Mouse (Mus musculus): ENCODE measurements at regions not wholly inside any gene's neighbourhood (a gene's known extent, or its start where the extent isn't known, plus 50 kb on each side); places are given as distances from the start of the nearest gene placed in this dataset.

DNA sequence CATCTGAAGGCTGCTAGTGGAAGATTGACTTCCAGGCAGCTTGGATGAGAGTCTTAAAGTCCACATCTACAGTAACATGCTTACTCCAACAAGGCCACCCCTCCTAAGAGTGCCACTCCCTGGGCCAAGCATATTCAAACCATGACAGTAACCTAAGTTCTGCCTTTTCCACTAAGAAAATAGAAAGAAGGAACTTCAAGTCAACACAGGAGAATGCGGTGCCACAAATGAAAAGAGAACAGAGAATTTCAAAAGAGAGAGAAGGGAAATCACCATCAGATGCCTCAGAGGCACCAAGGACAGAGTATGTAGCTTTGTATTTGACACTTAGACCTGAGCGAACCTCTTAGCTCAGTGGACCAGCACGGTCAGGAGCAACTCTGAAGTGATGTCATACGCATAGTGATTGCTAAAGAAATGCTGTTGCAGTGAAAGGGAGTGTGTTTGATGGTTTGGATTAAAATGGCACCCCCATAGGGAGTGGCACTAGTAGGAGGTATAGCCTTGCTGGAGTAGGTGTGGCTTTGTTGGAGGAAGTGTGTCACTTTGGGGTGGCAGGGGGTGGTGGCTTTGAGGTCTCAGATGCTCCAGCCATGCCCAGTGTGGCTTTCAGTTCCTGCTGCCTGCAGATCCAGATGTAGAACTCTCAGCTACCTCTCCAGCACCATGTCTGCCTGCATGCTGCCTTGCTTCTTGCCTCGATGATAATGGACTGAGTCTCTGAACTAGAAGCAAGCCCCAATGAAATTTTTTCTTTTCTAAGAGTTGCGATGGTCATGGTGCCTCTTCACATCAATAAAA lies 77.1 kb upstream of the Cnot2 start:
- DNase-seq (ENCODE audit: low spot score) (no peak), ATAC-seq (ENCODE audit: insufficient number of reproducible peaks, low FRiP score, low TSS enrichment, low read depth) (no peak)
- Histone ChIP-seq H3K4me3 (ENCODE audit: low read depth, low read length) (no peak overlapping the region), H3K9ac (ENCODE audit: low read length) (no peak overlapping the region), H3K36me3 (ENCODE audit: control insufficient read depth, insufficient read depth, low read length) (no peaks in the 10 kb centered on the region), H3K4me1 (ENCODE audit: control insufficient read depth, insufficient read depth, low read length) (no peaks in the 10 kb centered on the region), H3K9me3 (ENCODE audit: control insufficient read depth, low read length) (no peaks in the 10 kb centered on the region; the same call in 1 of the 2 replicates), H3K27me3 (ENCODE audit: control insufficient read depth, insufficient read depth, low read length) (no peaks in the 10 kb centered on the region), H3K4me2 (ENCODE audit: low read depth, severe bottlenecking) (no peak overlapping the region), H3K27ac (replicated peaks; ENCODE audit: low read depth, low read length) (no peak overlapping the region)
- WGBS = 95% methylated on average over 6 of the region's 6 CpGs

- H3K4me2 ChIP-seq (ENCODE audit: low read depth, severe bottlenecking) = no peak overlapping the region
- no peaks in the 10 kb centered on the region for H3K4me1 ChIP-seq (ENCODE audit: control insufficient read depth, insufficient read depth, low read length)
- H3K27ac ChIP-seq (replicated peaks; ENCODE audit: low read depth, low read length) = no peak overlapping the region
- no peaks in the 10 kb centered on the region for H3K27me3 ChIP-seq (ENCODE audit: control insufficient read depth, insufficient read depth, low read length)
- H3K36me3 ChIP-seq (ENCODE audit: control insufficient read depth, insufficient read depth, low read length) = no peaks in the 10 kb centered on the region
- no peaks in the 10 kb centered on the region; the same call in 1 of the 2 replicates for H3K9me3 ChIP-seq (ENCODE audit: control insufficient read depth, low read length)
- no peak overlapping the region for H3K4me3 ChIP-seq (ENCODE audit: low read depth, low read length)
- ATAC-seq (ENCODE audit: insufficient number of reproducible peaks, low FRiP score, low TSS enrichment, low read depth) = no peak
- WGBS = 81% methylated on average over 7 of the region's 7 CpGs
- no peak overlapping the region for H3K9ac ChIP-seq (ENCODE audit: low read length)
- DNase-seq (ENCODE audit: low spot score) = no peak
These were observed 74.6 kb upstream of the Cnot2 start for GRCm38 (mm10) chr10:116655891-116656290.

- DNase-seq (ENCODE audit: low spot score) = no peak
- Histone ChIP-seq H3K27me3 (ENCODE audit: control insufficient read depth, insufficient read depth, low read length) (no peaks in the 10 kb centered on the region), H3K4me1 (ENCODE audit: control insufficient read depth, insufficient read depth, low read length) (no peaks in the 10 kb centered on the region), H3K4me3 (ENCODE audit: low read depth, low read length) (no peak overlapping the region), H3K4me2 (ENCODE audit: low read depth, severe bottlenecking) (no peak overlapping the region), H3K36me3 (ENCODE audit: control insufficient read depth, insufficient read depth, low read length) (no peaks in the 10 kb centered on the region), H3K9ac (ENCODE audit: low read length) (no peak overlapping the region), H3K9me3 (ENCODE audit: control insufficient read depth, low read length) (no peaks in the 10 kb centered on the region; the same call in 1 of the 2 replicates), H3K27ac (replicated peaks; ENCODE audit: low read depth, low read length) (no peak overlapping the region)
- no peak for ATAC-seq (ENCODE audit: insufficient number of reproducible peaks, low FRiP score, low TSS enrichment, low read depth)
- WGBS = 83% methylated on average over 6 of the region's 6 CpGs
These were observed 73.9 kb upstream of the Cnot2 start for GRCm38 (mm10) chr10:116655018-116655807.

- H3K9me3 ChIP-seq (ENCODE audit: control insufficient read depth, low read length) = no peaks in the 10 kb centered on the region; the same call in 1 of the 2 replicates
- no peaks in the 10 kb centered on the region for H3K27me3 ChIP-seq (ENCODE audit: control insufficient read depth, insufficient read depth, low read length)
- H3K4me1 ChIP-seq (ENCODE audit: control insufficient read depth, insufficient read depth, low read length) = no peaks in the 10 kb centered on the region
- 90% methylated on average over 14 of the region's 14 CpGs for WGBS
- no peak for ATAC-seq (ENCODE audit: insufficient number of reproducible peaks, low FRiP score, low TSS enrichment, low read depth)
- no peak overlapping the region for H3K9ac ChIP-seq (ENCODE audit: low read length)
- H3K36me3 ChIP-seq (ENCODE audit: control insufficient read depth, insufficient read depth, low read length) = no peaks in the 10 kb centered on the region
- H3K27ac ChIP-seq (replicated peaks; ENCODE audit: low read depth, low read length) = no peak overlapping the region
- no peak overlapping the region for H3K4me2 ChIP-seq (ENCODE audit: low read depth, severe bottlenecking)
- no peak for DNase-seq (ENCODE audit: low spot score)
- H3K4me3 ChIP-seq (ENCODE audit: low read depth, low read length) = no peak overlapping the region
These were observed 72.8 kb upstream of the Cnot2 start for GRCm38 (mm10) chr10:116654091-116654490.

DNA sequence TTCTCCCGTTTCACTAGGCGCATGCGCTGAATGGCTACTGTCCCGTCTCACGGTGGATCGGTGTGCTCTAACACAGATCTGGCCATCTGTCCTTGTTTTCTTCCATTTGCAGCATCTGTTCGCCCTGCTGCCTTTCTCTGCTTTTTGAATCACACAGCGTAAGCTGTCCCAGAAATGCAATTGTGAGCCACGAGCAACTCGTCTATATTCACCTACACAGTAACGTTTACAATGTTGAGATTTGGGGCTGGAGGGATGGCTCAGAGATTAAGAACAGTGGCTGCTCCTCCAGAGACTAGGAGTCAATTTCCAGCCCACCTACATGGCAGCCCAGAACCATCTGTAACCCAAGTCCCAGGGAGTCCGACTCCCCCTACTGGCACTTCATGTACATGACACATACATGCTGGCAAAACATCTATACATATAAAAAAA lies 72.2 kb upstream of the Cnot2 start:
- H3K9ac ChIP-seq (ENCODE audit: low read length) = no peak overlapping the region
- 89% methylated on average over 12 of the region's 12 CpGs for WGBS
- H3K4me1 ChIP-seq (ENCODE audit: control insufficient read depth, insufficient read depth, low read length) = no peaks in the 10 kb centered on the region
- H3K4me3 ChIP-seq (ENCODE audit: low read depth, low read length) = no peak overlapping the region
- ATAC-seq (ENCODE audit: insufficient number of reproducible peaks, low FRiP score, low TSS enrichment, low read depth) (no peak), DNase-seq (ENCODE audit: low spot score) (no peak)
- no peaks in the 10 kb centered on the region; the same call in 1 of the 2 replicates for H3K9me3 ChIP-seq (ENCODE audit: control insufficient read depth, low read length)
- H3K27ac ChIP-seq (replicated peaks; ENCODE audit: low read depth, low read length) = no peak overlapping the region
- H3K36me3 ChIP-seq (ENCODE audit: control insufficient read depth, insufficient read depth, low read length) = no peaks in the 10 kb centered on the region
- H3K4me2 ChIP-seq (ENCODE audit: low read depth, severe bottlenecking) = no peak overlapping the region
- no peaks in the 10 kb centered on the region for H3K27me3 ChIP-seq (ENCODE audit: control insufficient read depth, insufficient read depth, low read length)

DNA sequence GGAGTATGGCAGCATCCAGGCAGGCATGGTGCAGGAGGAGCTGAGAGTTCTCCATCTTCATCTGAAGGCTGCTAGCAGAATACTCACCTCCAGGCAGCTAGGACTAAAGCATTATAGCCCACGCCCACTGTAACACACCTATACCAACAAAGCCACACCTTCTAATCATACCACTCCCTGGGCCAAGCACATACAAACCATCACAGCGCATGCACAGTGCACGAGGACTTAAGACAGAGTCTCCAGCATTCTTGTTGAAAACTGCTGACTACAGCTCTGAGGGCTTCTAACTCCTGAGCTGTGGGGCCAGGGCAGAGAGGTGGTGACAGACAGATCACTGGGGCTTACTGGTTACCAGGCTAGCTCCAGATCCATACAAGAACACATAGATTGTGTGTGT lies 68.0 kb upstream of the Cnot2 start:
- no peaks in the 10 kb centered on the region for H3K27me3 ChIP-seq (ENCODE audit: control insufficient read depth, insufficient read depth, low read length)
- H3K9ac ChIP-seq (ENCODE audit: low read length) = no peak overlapping the region
- DNase-seq (ENCODE audit: low spot score) = no peak
- H3K36me3 ChIP-seq (ENCODE audit: control insufficient read depth, insufficient read depth, low read length) = no peaks in the 10 kb centered on the region
- no peak overlapping the region for H3K4me3 ChIP-seq (ENCODE audit: low read depth, low read length)
- H3K27ac ChIP-seq (replicated peaks; ENCODE audit: low read depth, low read length) = no peak overlapping the region
- no peaks in the 10 kb centered on the region; the same call in 1 of the 2 replicates for H3K9me3 ChIP-seq (ENCODE audit: control insufficient read depth, low read length)
- H3K4me2 ChIP-seq (ENCODE audit: low read depth, severe bottlenecking) = no peak overlapping the region
- no peak for ATAC-seq (ENCODE audit: insufficient number of reproducible peaks, low FRiP score, low TSS enrichment, low read depth)
- H3K4me1 ChIP-seq (ENCODE audit: control insufficient read depth, insufficient read depth, low read length) = no peaks in the 10 kb centered on the region
- WGBS = 94% methylated on average over 3 of the region's 3 CpGs

- WGBS = 83% methylated on average over 7 of the region's 7 CpGs
- Histone ChIP-seq H3K9ac (ENCODE audit: low read length) (no peak overlapping the region), H3K9me3 (ENCODE audit: control insufficient read depth, low read length) (no peaks in the 10 kb centered on the region), H3K27me3 (ENCODE audit: control insufficient read depth, insufficient read depth, low read length) (no peaks in the 10 kb centered on the region), H3K27ac (replicated peaks; ENCODE audit: low read depth, low read length) (no peak overlapping the region), H3K4me3 (ENCODE audit: low read depth, low read length) (no peak overlapping the region), H3K36me3 (ENCODE audit: control insufficient read depth, insufficient read depth, low read length) (no peaks in the 10 kb centered on the region), H3K4me2 (ENCODE audit: low read depth, severe bottlenecking) (no peak overlapping the region), H3K4me1 (ENCODE audit: control insufficient read depth, insufficient read depth, low read length) (no peaks in the 10 kb centered on the region)
- ATAC-seq (ENCODE audit: insufficient number of reproducible peaks, low FRiP score, low TSS enrichment, low read depth) = no peak
- DNase-seq (ENCODE audit: low spot score) = no peak
These were observed 64.7 kb upstream of the Cnot2 start for GRCm38 (mm10) chr10:116646035-116646434.

DNA sequence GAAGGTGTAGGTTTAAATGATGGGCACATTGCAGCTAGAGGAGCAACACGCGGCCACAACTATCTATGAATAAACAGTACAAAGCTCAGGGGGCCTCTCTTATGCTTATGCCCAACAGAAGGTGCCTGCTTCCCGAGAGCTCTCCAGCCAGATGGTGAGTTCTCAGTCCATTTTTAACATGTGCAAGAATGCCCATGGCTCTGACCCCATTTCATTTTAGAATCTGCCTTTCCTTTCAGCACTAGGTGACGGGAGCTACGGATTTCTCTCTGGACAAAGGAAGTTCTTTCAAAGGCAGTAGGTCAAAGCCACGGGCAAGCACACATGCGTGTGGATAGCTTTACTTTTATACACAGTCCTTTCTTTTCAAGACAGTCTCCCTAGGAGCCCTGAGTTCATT lies 64.3 kb upstream of the Cnot2 start:
- Histone ChIP-seq H3K27me3 (ENCODE audit: control insufficient read depth, insufficient read depth, low read length) (no peaks in the 10 kb centered on the region), H3K4me3 (ENCODE audit: low read depth, low read length) (no peak overlapping the region), H3K27ac (replicated peaks; ENCODE audit: low read depth, low read length) (no peak overlapping the region), H3K4me1 (ENCODE audit: control insufficient read depth, insufficient read depth, low read length) (no peaks in the 10 kb centered on the region), H3K36me3 (ENCODE audit: control insufficient read depth, insufficient read depth, low read length) (no peaks in the 10 kb centered on the region), H3K9ac (ENCODE audit: low read length) (no peak overlapping the region), H3K4me2 (ENCODE audit: low read depth, severe bottlenecking) (no peak overlapping the region), H3K9me3 (ENCODE audit: control insufficient read depth, low read length) (no peaks in the 10 kb centered on the region)
- no peak for ATAC-seq (ENCODE audit: insufficient number of reproducible peaks, low FRiP score, low TSS enrichment, low read depth)
- 89% methylated on average over 7 of the region's 7 CpGs for WGBS
- no peak for DNase-seq (ENCODE audit: low spot score)

Measured in limb, embryonic 11.5 days (tissue).